Mouse (Mus musculus) adipocyte (in vitro differentiated cells): ENCODE results near the gene Reln.

ENCODE experiments used
- DNase-seq: peaks from one replicate; pipeline ENCODE4 v3.0.0-alpha.2; 2016; ENCODE audit warnings: low spot score

Gene Reln

GRCm38 (mm10) chr5:22344556-22344975 lies at the start of gene Reln:
Gene Reln (minus strand): TSS chr5:22344702.
- no peak for DNase-seq

GRCm38 (mm10) chr5:22388502-22388901 lies 44.0 kb upstream of the Reln start:
- no peak for DNase-seq

GRCm38 (mm10) chr5:22360510-22360909 lies 16.0 kb upstream of the Reln start:
- DNase-seq, result no peak

GRCm38 (mm10) chr5:22348412-22348811 lies 3.9 kb upstream of the Reln start:
- no peak for DNase-seq

GRCm38 (mm10) chr5:22347732-22348131 lies 3.2 kb upstream of the Reln start:
- no peak for DNase-seq

GRCm38 (mm10) chr5:22345894-22346635 lies 1.6 kb upstream of the Reln start:
- no peak for DNase-seq

- no peak for DNase-seq
These were observed 612 bp upstream of the Reln start for GRCm38 (mm10) chr5:22344976-22345651.

GRCm38 (mm10) chr5:22343843-22344555 lies 503 bp downstream of the Reln start:
- DNase-seq, result no peak

- no peak for DNase-seq
These were observed 1.0 kb downstream of the Reln start for GRCm38 (mm10) chr5:22343536-22343842.

- DNase-seq, result no peak
These were observed 2.0 kb downstream of the Reln start for GRCm38 (mm10) chr5:22342461-22342860.

- DNase-seq, result no peak
These were observed 3.5 kb downstream of the Reln start for GRCm38 (mm10) chr5:22340991-22341390.

GRCm38 (mm10) chr5:22335408-22335807 lies 9.1 kb downstream of the Reln start:
- DNase-seq, result no peak

- DNase-seq, result no peak
These were observed 13.7 kb downstream of the Reln start for GRCm38 (mm10) chr5:22330802-22331201.

- no peak for DNase-seq
These were observed 15.8 kb downstream of the Reln start for GRCm38 (mm10) chr5:22328431-22329359.

GRCm38 (mm10) chr5:22327170-22327569 lies 17.3 kb downstream of the Reln start:
- DNase-seq, result no peak

- no peak for DNase-seq
These were observed 20.7 kb downstream of the Reln start for GRCm38 (mm10) chr5:22323801-22324200.

- no peak for DNase-seq
These were observed 26.7 kb downstream of the Reln start for GRCm38 (mm10) chr5:22317807-22318206.

- DNase-seq, result no peak
These were observed 28.0 kb downstream of the Reln start for GRCm38 (mm10) chr5:22316471-22316870.

GRCm38 (mm10) chr5:22315990-22316389 lies 28.5 kb downstream of the Reln start:
- no peak for DNase-seq

- no peak for DNase-seq
These were observed 31.5 kb downstream of the Reln start for GRCm38 (mm10) chr5:22312995-22313394.

- DNase-seq, result no peak
These were observed 33.5 kb downstream of the Reln start for GRCm38 (mm10) chr5:22311046-22311445.

GRCm38 (mm10) chr5:22309001-22309400 lies 35.5 kb downstream of the Reln start:
- no peak for DNase-seq
